Mouse (Mus musculus) urinary bladder, postnatal 10 days (tissue): Measurements from ENCODE around the gene Zfand3.

ENCODE experiments used
- DNase-seq: peaks from one replicate; pipeline ENCODE4 v3.0.0; 2022; ENCODE audit warnings: low spot score

Gene Zfand3

DNA sequence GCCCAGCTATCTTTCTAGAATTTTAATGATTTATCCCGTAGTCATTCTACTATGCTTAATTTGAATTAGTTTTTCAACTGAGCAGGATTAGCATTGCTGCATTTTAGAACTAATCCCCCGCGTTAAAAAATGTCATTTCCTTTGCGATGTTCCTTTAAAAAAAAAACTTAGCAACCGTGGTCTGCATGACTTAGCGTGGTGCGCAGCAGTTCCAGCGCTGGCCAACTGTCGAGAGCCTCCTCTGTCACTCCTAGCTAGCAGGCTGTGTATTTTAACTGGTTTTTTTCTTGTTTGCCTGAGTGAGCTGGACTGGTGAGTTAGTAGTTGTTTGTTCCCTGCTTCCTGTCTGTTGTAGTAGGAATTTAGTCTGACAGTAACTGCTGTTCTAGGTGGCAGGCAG is 48.9 kb downstream of the Zfand3 start:
- no peak for DNase-seq

DNA sequence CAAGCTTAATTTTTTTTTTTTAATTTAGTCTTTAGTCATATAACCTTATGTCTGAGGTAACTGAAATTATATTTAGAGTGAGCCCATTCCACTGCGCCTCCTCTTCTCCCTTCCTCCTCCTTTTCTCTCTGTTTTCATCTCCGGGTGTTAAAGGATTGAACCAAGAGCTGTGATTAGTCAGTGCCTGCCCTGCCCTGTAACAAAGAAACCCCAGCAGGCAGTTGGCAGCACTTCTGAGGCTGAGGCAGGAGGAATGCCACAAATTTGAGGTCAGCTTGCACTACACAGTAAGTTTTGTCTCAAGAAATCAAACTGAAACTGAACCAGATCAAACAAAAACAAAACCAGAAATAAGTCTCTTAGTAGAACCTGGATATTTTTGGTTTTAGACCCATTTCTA is 49.3 kb downstream of the Zfand3 start:
- no peak for DNase-seq

DNA sequence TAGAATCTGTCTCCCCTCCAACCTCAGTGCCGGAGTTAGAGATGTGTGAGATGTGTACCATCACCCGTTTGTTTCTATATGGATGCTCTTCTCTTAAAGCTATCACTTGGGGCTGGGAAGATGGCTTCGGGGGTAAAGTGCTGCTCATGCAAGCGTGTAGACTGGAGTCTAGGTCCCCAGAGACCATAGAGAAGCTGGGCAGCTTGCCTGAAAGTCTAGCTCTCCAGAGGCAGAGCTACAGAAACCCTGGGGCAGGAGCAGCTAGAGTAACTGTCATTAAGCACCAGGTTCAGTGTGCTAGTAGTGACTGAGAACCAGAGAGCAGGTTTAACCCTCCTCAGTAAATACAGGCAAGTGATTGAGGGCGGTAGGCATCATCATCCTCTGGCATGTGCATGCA is 51.7 kb downstream of the Zfand3 start:
- no peak for DNase-seq

GRCm38 (mm10) chr17:30058594-30058993 is 54.1 kb downstream of the Zfand3 start:
- DNase-seq, result no peak

DNA sequence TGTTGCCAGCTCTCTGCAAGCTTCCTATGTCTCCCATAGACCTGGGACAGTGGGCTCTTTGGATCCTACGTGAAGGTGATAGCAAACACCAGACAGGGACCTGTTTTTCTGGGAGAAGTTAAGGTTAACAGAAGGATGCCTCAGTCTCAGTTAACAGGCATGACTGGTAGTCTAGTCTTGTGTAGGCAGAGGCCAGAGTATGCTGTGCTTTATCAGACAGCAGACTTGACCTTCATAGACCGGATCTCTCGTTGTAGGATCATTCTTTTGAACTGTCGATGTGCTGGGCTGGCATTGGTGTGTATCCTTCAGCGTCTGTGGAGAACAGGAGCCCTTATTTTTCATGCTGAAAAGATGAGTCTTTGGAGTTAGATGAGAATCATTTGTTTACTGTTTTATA is 54.5 kb downstream of the Zfand3 start:
- DNase-seq, result no peak

- no peak for DNase-seq
Measured at GRCm38 (mm10) chr17:30061100-30061837, 56.7 kb downstream of the Zfand3 start.

DNA sequence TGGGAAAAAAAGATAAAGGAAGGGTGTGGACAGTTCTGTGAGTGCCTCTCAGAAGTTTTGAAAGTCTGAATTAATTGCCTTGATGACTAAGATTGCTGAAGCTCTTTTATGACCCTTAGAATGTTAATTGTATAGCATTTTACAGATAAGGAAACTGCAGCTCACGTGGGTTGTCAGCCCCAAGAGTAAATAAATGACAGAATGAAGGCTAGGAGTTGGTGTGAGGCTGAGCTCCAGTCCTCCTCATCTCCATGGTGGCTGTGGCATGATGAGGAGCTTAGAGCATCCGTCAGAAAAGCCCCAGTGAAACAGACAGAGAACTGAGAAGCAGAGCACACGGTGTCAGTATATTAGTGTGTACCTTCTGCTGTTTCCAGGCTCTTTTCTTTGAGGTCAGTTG is 59.3 kb downstream of the Zfand3 start:
- DNase-seq, result no peak

DNA sequence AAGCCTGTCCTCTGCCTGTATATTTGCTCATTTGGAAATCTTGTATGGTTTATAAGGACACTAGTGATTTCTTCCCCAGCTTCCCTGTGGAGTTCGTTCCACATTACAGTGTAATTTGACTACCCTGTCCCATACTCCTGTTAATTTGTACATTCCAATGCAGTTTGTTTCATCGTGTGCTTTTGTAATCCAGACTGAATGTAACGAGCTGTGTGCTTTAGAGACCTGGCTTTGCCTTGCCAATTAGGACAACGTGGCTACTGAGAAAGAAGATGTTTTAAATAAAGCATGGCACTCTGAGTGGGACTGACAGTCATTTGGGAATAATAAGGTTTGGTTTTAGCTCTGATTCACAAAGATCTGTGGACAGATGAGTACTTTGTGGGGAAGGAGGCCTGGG is 60.2 kb downstream of the Zfand3 start:
- no peak for DNase-seq

DNA sequence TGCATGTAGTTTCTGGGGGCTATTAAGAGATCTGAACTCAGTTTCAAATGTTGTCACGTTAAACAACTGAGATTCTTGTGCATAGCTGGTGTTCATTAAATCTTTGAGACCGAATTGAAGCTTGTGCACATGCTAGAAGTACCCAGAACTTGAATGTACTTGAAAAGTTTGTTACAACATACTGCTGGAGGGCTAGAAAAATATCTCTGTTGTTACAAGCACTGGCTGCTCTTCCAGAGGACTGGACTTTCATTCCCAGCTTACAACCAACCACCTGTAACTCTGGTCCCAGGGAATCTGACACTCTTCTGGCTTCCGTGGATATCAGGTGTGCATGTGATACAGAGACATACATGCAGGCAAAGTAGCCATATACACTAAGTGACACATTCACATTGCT is 65.2 kb downstream of the Zfand3 start:
- DNase-seq, result no peak

DNA sequence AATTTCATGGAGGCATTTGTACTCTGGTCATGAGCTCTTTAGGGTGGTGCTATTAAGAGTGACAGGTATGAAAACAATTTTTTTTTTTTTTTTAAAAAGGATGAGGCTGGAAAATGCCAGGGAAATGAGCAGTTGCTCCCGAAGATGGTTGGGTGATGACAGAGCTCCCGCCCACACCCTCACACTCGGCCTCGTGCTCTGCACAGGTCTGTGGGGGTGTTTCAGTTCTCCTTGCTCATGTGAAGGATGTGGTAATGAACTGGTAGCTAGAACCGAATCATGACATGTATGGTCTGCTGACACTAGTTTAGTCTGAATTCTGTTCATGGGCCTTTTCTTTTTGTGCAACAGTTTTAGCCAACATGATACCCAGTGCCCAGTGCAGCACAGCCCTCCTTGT is 66.1 kb downstream of the Zfand3 start:
- no peak for DNase-seq

GRCm38 (mm10) chr17:30072613-30073012 is 68.1 kb downstream of the Zfand3 start:
- no peak for DNase-seq

- no peak for DNase-seq
Measured at GRCm38 (mm10) chr17:30075896-30076295, 71.4 kb downstream of the Zfand3 start.

DNA sequence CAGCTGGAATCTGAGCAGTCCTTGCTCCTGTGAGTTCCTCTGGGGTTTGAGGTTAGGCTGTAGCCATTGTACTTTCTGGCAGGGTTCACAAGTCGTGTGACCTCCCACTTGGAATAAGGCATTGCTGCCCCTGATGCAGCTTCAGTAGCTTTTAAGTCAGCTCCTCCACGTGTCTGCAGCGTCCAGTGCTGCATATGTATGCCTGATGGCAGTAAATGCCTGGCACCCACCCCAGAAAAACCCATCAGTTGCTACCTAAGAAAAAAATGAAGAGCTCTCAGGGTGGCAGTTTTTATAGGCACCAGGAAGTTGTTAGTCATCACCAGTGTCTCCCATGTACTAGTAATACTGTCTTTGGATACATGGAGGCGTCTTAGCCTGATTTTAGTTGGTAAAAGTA is 79.5 kb downstream of the Zfand3 start:
- DNase-seq, result no peak

DNA sequence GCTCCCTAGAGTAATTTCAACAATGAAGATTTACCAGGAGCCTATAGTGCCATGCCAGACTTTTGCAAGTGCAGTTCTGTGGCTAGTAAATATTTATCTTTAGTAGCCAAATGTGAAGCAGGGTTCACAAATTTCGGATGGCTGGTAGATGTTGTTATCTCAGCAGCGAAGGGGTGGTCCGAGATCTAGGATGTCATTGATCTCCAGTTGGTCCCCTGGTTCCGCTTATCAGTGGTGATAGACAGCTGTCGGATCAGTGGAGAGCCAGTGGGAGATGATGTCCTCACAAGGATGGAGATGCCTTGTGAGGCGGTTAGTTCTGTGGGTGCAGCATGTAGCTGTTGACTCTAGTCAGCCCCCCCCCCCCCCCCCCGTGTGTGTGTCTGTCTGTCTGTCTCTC is 82.2 kb downstream of the Zfand3 start:
- no peak for DNase-seq

- DNase-seq, result no peak
Measured at GRCm38 (mm10) chr17:30088431-30088830, 83.9 kb downstream of the Zfand3 start.

- DNase-seq, result no peak
Measured at GRCm38 (mm10) chr17:30090416-30090815, 85.9 kb downstream of the Zfand3 start.

DNA sequence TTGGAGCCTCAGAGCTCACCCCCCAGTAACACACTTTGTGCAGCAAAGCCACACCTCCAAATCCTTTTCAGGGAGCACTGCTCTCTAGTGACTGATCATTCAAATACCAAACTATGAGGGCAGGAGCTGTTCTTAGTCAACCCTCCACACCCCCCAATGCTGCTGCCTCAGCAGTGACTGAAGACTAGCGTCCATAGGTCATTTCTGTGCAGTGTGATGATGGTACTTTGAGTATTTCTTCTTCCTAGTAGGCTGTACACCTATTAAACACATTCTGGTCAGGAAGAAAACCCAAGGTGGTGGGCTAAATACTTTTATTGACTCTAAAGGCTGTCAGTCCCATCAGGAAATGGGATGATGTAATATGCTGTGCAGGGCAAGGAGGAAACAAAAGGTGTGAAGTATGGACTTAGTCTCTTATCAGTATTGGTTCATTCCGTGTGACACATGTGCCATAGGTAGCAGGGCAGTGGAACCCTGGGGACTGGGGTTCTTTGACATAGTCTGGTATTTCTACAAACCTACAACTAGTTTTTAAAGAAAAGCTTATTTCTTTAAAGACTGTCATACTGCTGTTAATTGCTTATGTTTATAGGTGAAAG is 88.7 kb downstream of the Zfand3 start:
- DNase-seq, result no peak

GRCm38 (mm10) chr17:30097156-30097555 is 92.6 kb downstream of the Zfand3 start:
- DNase-seq, result no peak

DNA sequence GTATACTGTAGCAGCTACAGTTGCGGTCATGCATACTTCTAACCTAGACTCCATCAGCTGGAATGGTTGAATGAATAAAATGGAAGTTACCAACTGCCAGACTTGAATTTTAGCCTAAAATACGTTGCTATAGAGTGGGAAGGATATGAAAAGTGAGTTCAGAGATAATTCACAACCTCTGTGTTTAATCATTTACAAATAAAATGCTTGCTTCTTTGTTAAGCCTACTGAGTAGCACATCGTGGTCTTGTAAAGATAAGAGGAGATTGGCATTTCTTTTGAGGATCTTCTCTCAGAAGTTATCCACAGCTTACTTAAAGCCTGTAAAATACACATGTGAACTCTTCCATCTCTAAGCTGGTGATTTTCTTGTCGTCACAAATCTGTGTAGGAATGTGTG is 93.1 kb downstream of the Zfand3 start:
- DNase-seq, result no peak

DNA sequence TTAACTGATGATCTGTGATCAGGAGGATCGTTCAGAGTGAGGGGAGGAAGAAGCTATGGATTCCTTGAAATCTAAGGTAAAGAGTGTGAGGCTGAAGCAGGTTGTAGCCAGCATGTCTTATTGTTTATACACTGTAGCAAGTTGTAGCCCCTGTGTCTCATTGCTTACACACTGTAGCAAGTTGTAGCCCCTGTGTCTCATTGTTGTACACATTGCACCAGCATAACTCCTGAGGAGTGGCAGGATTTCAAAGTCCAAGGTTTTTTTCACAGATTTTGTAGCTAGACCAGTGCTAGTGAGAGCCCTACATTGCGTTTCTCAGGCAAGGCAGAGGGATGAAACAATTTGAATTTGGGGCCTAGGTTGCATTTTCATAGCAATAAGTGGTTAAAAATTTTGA is 95.1 kb downstream of the Zfand3 start:
- no peak for DNase-seq

DNA sequence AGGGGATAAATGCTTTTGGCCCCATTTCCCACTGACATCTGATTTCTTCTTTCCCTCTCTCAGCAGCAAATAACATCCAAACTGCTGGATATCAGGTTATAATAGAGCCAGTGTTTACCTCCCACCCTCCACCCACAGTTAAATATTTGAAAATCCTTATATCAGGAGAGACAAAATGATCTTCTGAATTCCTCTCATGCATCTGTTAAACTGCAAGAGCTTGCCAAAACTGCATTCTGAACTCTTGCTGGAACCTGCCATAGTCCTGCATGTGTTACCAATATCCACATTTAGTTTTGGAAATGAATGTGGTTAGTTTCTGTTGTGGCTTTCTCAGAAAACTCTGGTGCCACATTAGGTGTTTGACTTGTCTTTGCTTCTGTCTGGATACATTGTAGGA is 97.3 kb downstream of the Zfand3 start:
- no peak for DNase-seq

DNA sequence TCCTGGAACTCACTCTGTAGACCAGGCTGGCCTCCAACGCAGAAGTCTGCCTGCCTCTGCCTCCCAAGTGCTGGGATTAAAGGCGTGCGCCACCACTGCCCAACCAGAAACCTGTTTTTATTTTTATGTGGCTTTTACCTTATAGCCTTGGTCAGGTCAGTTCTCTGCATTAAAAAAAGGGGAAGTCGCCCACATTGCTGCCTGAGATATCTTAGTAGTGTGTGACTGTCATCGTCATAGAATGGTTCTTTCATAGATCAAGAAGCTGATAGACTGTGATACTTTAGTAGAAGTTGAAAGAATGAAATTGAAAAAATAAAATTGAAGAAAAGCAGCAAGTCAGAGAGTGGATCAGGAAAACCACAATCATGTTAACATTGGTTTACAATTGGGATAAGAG is 98.5 kb downstream of the Zfand3 start:
- DNase-seq, result no peak

DNA sequence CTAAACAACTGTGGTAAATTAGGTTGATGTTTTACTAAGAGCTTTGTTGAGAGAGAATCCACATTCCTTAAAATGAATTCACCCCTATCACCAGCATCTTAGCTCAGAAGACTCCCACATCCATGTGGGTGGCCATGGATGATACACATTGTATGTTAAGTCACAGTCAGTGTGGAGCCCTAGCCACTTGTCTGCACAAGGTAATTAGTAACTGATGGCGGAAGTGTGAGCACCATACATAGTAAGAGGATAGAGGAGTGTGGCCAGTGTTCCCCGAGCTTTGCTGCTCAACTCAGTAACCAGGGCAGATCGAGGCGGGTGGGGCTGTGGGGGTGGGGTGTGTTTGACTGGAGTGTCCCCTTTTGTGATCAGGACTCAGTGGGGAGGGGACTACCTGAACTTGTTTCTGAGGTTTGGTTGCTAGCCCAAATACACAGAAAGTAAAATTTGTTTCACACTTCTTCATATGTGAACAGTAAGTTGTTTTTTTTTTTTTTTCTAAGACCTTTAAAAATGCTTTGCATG is 99.2 kb downstream of the Zfand3 start:
- no peak for DNase-seq

GRCm38 (mm10) chr17:30105369-30105768 is 100.8 kb downstream of the Zfand3 start:
- no peak for DNase-seq
